Mouse (Mus musculus) C3H10T1/2 (cell line): Measurements from ENCODE around the gene Gm3149. TPM values are rescaled to one million over a fixed set of nuclear protein-coding genes. Genes with fewer than 3 reads are reported as not detected.

ENCODE experiments used
- polyA plus RNA-seq, 2 experiments: library from polyadenylated mRNA; unstranded; fragments of >200 nt; fragmentation: generic; extraction: Trizol; gene quantifications; one replicate each; pipeline ENCODE4 v1.2.1; 2012; ENCODE audit warnings: missing spikeins in 2 of 2

Gm3149 gene
- not detected for polyA plus RNA-seq

DNA sequence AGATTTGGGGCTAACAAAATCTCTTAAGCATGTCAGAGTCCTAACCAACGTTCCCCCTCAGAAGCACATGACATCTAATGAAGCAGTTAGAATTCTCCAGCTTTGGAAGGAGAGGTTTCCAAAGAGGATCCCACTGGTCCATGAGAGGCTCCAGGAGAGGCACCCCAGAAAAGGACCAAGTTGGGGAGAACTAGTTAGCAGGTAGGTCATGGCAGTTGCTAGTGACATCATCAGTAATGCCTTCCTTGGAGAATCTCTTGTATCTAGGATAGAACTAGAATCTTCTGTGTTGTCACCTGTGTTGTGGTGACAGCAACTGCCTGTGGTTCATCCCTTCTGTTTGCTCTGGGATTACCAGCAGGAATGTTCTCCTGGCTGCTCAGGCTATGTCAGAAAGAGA, at the start of gene Gm3149:
TSS of gene Gm3149 (plus strand) at position 301 of the 400 bp plus-strand sequence.

DNA sequence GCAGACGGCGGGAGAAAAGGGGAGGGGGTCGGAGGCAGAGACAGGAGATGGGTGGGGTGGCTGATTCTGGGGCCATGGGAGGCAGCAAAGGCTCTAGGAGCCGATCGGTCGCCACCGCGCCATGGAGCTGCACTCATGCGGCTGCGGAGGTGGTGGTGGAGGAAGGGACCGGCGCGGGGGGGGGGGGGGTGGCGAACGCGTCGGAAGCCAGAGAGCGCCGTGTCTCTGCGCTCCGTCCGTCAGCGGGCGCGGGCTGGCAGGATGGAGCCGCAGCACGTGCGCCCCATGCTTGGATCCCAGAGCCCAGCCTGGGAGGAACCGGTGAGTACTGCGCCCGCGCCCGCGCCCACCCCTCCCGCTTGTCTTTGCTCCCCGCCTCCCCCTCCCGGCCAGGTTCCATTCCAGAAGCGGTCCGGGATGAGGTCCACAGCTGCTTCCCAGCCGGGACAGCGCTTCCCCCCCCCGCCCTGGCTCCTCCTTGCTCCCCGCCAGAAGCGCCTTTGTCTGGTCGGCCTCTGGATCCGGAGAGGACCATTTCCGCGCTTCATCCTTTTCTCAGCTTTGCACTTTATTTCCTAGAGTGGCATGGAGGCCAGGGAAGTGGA, 17.5 kb downstream of the Gm3149 start, which contains the start of gene 2610042L04Rik:
TSS of gene 2610042L04Rik (plus strand) at position 288 of the 605 bp plus-strand sequence.

Other genes with a start within 250 kb of the Gm3149 start
- gene Gm3115, start 233.2 kb upstream of the Gm3149 start, polyA plus RNA-seq, result not detected
- not detected for gene Gm8108, start 206.8 kb upstream of the Gm3149 start, polyA plus RNA-seq
- not detected for gene Gm3127, start 152.3 kb upstream of the Gm3149 start, polyA plus RNA-seq
- not detected for gene Gm2974, start 134.7 kb upstream of the Gm3149 start, polyA plus RNA-seq
- gene Gm3138, start 67.7 kb upstream of the Gm3149 start, polyA plus RNA-seq, result not detected
- gene 2610042L04Rik, start 17.5 kb downstream of the Gm3149 start, polyA plus RNA-seq, result not detected
- gene Gm3159, start 80.2 kb downstream of the Gm3149 start, polyA plus RNA-seq, result not detected
- not detected for gene Gm3164, start 98.2 kb downstream of the Gm3149 start, polyA plus RNA-seq
- gene Gm3173, start 113.7 kb downstream of the Gm3149 start, polyA plus RNA-seq, result not detected
- not detected for gene Gm3182, start 164.5 kb downstream of the Gm3149 start, polyA plus RNA-seq
- gene Gm3047, start 238.1 kb downstream of the Gm3149 start, polyA plus RNA-seq, result not detected